Mouse (Mus musculus) hindbrain, embryonic 15.5 days (tissue): ENCODE measurements around the gene Unk. TPM values are rescaled to one million over a fixed set of nuclear protein-coding genes. Genes with fewer than 3 reads are reported as not detected.

Experiments
- ATAC-seq: fragments of 200-750 bp; cut with Nextera tagmentation; 2 replicates; pipeline ENCODE4 v1.8.0; 2017; ENCODE audit warnings: low read depth, moderate number of reproducible peaks, moderate TSS enrichment; ENCODE audit not compliant: low FRiP score
- H3K27ac ChIP-seq: fragments of 300-500 bp; sonication (generic); replicated peaks from 2 replicates; pipeline ENCODE4 v1.5.1; 2015; ENCODE audit warnings: mild to moderate bottlenecking, inconsistent platforms
- H3K27me3 ChIP-seq: fragments of 300-500 bp; sonication (generic); 2 replicates; pipeline ENCODE4 v1.6.1; 2015; ENCODE audit warnings: control low read depth, inconsistent platforms
- H3K36me3 ChIP-seq: fragments of 300-500 bp; sonication (generic); 2 replicates; pipeline ENCODE4 v1.6.1; 2015; ENCODE audit warnings: control low read depth, inconsistent platforms
- H3K4me1 ChIP-seq: fragments of 300-500 bp; sonication (generic); replicated peaks from 2 replicates; pipeline ENCODE4 v1.6.1; 2015; ENCODE audit warnings: control low read depth, inconsistent platforms
- H3K4me2 ChIP-seq: fragments of 300-500 bp; sonication (generic); 2 replicates; pipeline ENCODE4 v1.6.1; 2015; ENCODE audit warnings: moderate library complexity, mild to moderate bottlenecking, inconsistent platforms
- H3K4me3 ChIP-seq: fragments of 300-500 bp; sonication (generic); 2 replicates; pipeline ENCODE4 v1.5.1; 2015; ENCODE audit warnings: mild to moderate bottlenecking, inconsistent platforms
- H3K9ac ChIP-seq: fragments of 300-500 bp; sonication (generic); 2 replicates; pipeline ENCODE4 v1.6.1; 2015; ENCODE audit warnings: inconsistent platforms
- H3K9me3 ChIP-seq: fragments of 300-500 bp; sonication (generic); 2 replicates; pipeline ENCODE4 v1.6.1; 2016; ENCODE audit warnings: control low read depth, inconsistent platforms
- WGBS: fragments of 180-500 bp; shearing (Covaris S2); methylation state at CpG from one replicate; pipeline ENCODE4 v1.1.7; 2015; 5-methylcytosine and 5-hydroxymethylcytosine counted together
- polyA plus RNA-seq: library from polyadenylated mRNA; unstranded; fragments of >200 nt; fragmentation: Nextera tagmentation; extraction: Ambion mirVana; gene quantifications from 2 replicates; pipeline ENCODE4 v1.2.1, GENCODE M21; 2015

Unk gene
- polyA plus RNA-seq, 1 experiment from 2014 or later = 37.0 TPM

DNA sequence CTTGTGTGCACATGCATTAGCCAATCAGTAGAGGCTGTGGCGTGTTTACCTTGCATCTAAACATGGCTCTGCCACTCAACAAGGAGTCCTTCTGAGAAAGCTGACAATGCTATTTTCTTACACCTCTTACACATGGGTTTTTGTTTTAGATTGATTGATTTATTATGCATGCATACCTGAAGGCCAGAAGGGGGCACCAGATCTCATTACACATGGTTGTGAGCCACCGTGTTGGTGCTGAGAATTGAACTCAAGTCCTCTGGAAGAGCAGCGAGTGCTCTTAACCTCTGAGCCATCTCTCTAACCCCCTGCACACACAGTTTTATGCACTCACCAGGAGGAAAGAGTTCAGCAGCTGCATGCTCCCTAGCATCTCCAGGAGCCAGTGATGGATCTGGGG is 27.2 kb upstream of the Unk start:
- Histone ChIP-seq H3K4me3 (no peak overlapping the region), H3K36me3 (no peaks in the 10 kb centered on the region), H3K9ac (no peak overlapping the region), H3K4me1 (peaks cover 15% of the 10 kb centered on the region), H3K27ac (no peak overlapping the region), H3K9me3 (no peaks in the 10 kb centered on the region), H3K27me3 (no peaks in the 10 kb centered on the region), H3K4me2 (no peak overlapping the region)
- no peak for ATAC-seq
- WGBS = 94% methylated on average over 3 of the region's 3 CpGs

GRCm38 (mm10) chr11:116004186-116004823 is 25.8 kb upstream of the Unk start:
- ATAC-seq = no peak
- H3K4me1 ChIP-seq = peaks cover 22% of the 10 kb centered on the region
- H3K36me3 ChIP-seq = no peaks in the 10 kb centered on the region
- H3K9me3 ChIP-seq = no peaks in the 10 kb centered on the region
- H3K27ac ChIP-seq = peak overlapping the region; percentile 35; the same call in 1 of the 2 replicates
- peak overlapping the region; percentile 35 for H3K4me3 ChIP-seq
- peak overlapping the region; percentile 62 for H3K4me2 ChIP-seq
- H3K27me3 ChIP-seq = no peaks in the 10 kb centered on the region
- H3K9ac ChIP-seq = peak overlapping the region; percentile 35; the same call in 1 of the 2 replicates
- 31% methylated on average over 8 of the region's 8 CpGs for WGBS

DNA sequence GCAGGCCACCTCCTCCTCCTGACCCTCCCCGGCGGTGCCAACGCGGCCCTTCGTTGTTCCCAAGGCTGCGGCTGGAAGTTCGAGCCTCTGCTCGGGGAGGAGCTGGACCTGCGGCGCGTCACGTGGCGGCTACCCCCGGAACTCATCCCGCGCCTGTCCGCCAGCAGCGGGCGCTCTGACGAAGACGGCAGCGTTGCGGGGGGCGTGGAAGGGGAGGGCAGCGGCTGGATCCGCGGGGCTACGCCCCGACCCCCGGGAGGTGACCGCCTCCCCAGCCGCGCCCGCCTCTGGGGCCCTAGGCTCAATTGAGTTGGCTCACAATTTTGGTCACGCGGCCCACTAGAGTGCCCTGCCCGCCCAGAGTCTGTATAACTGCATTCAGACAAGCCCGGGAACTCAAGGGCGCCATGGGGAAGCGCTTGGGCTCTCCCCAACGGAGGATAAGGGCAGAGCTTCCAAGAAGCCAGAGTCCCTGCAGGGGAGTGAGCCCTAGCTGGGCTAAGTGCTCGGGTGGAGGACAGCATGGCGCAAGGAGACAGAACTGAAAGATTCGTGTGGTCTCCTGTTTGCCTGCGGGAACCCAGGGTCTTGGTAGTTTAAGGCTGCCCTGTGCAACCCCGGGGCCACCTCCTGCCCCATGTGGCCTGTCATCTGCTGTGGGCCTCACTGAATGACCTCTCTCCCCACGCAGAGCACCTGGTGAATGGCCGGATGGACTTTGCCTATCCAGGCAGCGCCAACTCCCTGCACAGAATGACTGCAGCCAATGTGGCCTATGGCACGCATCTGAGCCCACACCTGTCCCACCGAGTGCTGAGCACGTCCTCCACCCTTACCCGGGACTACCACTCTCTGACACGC is 25.1 kb upstream of the Unk start:
- no peaks in the 10 kb centered on the region for H3K36me3 ChIP-seq
- peak overlapping the region; percentile 62 for H3K4me2 ChIP-seq
- peak; percentile 61 for ATAC-seq
- no peaks in the 10 kb centered on the region for H3K9me3 ChIP-seq
- peak overlapping the region; percentile 35 for H3K4me3 ChIP-seq
- peak overlapping the region; percentile 35; the same call in 1 of the 2 replicates for H3K9ac ChIP-seq
- 5% methylated on average over 54 of the region's 54 CpGs for WGBS
- H3K27ac ChIP-seq = peak overlapping the region; percentile 65
- no peaks in the 10 kb centered on the region for H3K27me3 ChIP-seq
- peaks cover 22% of the 10 kb centered on the region for H3K4me1 ChIP-seq

GRCm38 (mm10) chr11:116005701-116006419 is 24.3 kb upstream of the Unk start:
- WGBS = 69% methylated on average over 9 of the region's 9 CpGs
- ATAC-seq = 0 out of 2 replicates have a peak, but pooled peaks have one; percentile 12
- Histone ChIP-seq H3K4me3 (no peak overlapping the region), H3K36me3 (no peaks in the 10 kb centered on the region), H3K9me3 (no peaks in the 10 kb centered on the region), H3K4me1 (peaks cover 22% of the 10 kb centered on the region), H3K27me3 (no peaks in the 10 kb centered on the region), H3K9ac (no peak overlapping the region), H3K4me2 (peak overlapping the region; percentile 62), H3K27ac (no peak overlapping the region)

- H3K4me2 ChIP-seq = no peak overlapping the region
- ATAC-seq = no peak
- no peak overlapping the region for H3K27ac ChIP-seq
- H3K9ac ChIP-seq = no peak overlapping the region
- H3K4me3 ChIP-seq = no peak overlapping the region
- no peaks in the 10 kb centered on the region for H3K36me3 ChIP-seq
- H3K9me3 ChIP-seq = no peaks in the 10 kb centered on the region
- 89% methylated on average over 28 of the region's 28 CpGs for WGBS
- no peaks in the 10 kb centered on the region for H3K27me3 ChIP-seq
- H3K4me1 ChIP-seq = peaks cover 31% of the 10 kb centered on the region
Observed at GRCm38 (mm10) chr11:116007095-116007850, 22.8 kb upstream of the Unk start.

DNA sequence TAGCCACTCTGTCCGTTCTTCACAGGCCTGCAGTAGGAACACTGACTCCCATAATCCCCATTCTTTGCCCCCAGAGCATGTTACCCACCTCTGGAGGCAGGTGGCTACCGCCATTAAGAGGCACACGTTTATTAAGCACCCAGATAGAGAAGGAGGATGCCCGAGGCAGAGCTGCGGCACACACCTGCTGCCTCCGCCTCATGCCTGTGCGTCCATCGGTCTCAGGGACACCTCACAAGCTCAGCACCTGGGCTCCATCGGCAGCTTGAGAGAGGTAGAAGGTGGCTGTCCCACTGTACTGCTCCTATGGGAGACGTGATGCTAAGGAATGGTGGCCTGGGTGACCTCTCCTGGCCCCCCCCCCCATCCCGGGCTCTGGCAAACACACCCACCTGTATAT is 21.7 kb upstream of the Unk start:
- Histone ChIP-seq H3K9me3 (no peaks in the 10 kb centered on the region), H3K36me3 (no peaks in the 10 kb centered on the region), H3K4me1 (peaks cover 41% of the 10 kb centered on the region), H3K4me2 (no peak overlapping the region), H3K9ac (no peak overlapping the region), H3K27me3 (no peaks in the 10 kb centered on the region), H3K27ac (no peak overlapping the region), H3K4me3 (no peak overlapping the region)
- 86% methylated on average over 11 of the region's 11 CpGs for WGBS
- ATAC-seq = no peak

DNA sequence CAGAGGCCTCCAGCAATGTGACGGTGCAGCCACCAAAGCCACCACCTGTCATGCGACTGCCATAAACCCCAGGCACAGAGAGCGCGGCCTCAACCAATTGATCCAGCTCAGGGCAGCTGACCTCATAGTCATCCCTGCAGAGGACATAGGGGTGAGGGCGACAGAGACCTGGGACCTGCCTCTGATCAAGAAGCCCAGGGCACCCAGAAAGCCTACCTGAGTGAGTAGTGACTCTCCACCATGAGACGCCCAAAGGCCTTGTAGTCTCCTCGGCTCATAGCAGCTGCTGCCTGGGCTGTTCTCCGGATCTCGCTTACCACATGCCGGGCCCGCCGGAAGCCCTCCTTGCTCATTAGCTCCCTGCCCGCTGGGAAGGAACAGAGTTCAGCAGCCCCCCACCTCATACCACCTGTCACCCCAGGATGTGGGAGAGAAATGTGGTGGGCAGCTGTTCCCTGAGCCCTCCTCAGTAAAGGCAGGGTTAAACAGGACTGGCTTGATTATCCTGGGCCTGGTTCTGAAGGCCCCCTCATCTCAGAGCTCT is 21.2 kb upstream of the Unk start:
- Histone ChIP-seq H3K4me1 (peaks cover 41% of the 10 kb centered on the region), H3K4me3 (no peak overlapping the region), H3K4me2 (no peak overlapping the region), H3K9ac (no peak overlapping the region), H3K9me3 (no peaks in the 10 kb centered on the region), H3K27me3 (no peaks in the 10 kb centered on the region), H3K27ac (peak overlapping the region; percentile 6; the same call in 1 of the 2 replicates), H3K36me3 (no peaks in the 10 kb centered on the region)
- 78% methylated on average over 13 of the region's 13 CpGs for WGBS
- ATAC-seq = no peak

GRCm38 (mm10) chr11:116009661-116010060 is 20.5 kb upstream of the Unk start:
- H3K36me3 ChIP-seq = no peaks in the 10 kb centered on the region

GRCm38 (mm10) chr11:116010146-116010545 is 20.0 kb upstream of the Unk start:
- H3K9me3 ChIP-seq = no peaks in the 10 kb centered on the region
- no peak overlapping the region for H3K9ac ChIP-seq
- H3K4me1 ChIP-seq = peaks cover 30% of the 10 kb centered on the region
- no peaks in the 10 kb centered on the region for H3K27me3 ChIP-seq
- WGBS = 81% methylated on average over 8 of the region's 8 CpGs
- H3K4me3 ChIP-seq = no peak overlapping the region
- no peak overlapping the region for H3K4me2 ChIP-seq
- no peak for ATAC-seq
- H3K36me3 ChIP-seq = no peaks in the 10 kb centered on the region
- H3K27ac ChIP-seq = 0 out of 2 replicates have a peak overlapping the region, but pooled peaks have one; percentile 22

More at GRCm38 (mm10) chr11:116009661-116010060, 20.5 kb upstream of the Unk start:
- Histone ChIP-seq H3K27me3 (no peaks in the 10 kb centered on the region), H3K4me1 (peaks cover 35% of the 10 kb centered on the region), H3K27ac (peak overlapping the region; percentile 6; the same call in 1 of the 2 replicates), H3K9ac (no peak overlapping the region), H3K9me3 (no peaks in the 10 kb centered on the region), H3K4me3 (no peak overlapping the region), H3K4me2 (no peak overlapping the region)
- no peak for ATAC-seq
- WGBS = 80% methylated on average over 11 of the region's 11 CpGs

GRCm38 (mm10) chr11:116010948-116011347 is 19.2 kb upstream of the Unk start:
- no peak for ATAC-seq
- H3K27ac ChIP-seq = no peak overlapping the region
- peaks cover 26% of the 10 kb centered on the region for H3K4me1 ChIP-seq
- H3K4me2 ChIP-seq = no peak overlapping the region
- H3K9ac ChIP-seq = no peak overlapping the region
- no peak overlapping the region for H3K4me3 ChIP-seq
- 89% methylated on average over 5 of the region's 5 CpGs for WGBS
- H3K27me3 ChIP-seq = no peaks in the 10 kb centered on the region
- H3K36me3 ChIP-seq = no peaks in the 10 kb centered on the region
- H3K9me3 ChIP-seq = no peaks in the 10 kb centered on the region
